11 mouse cellular contexts compared by ENCODE assay signal in genomic region chr5:54181327-54181863, GRCm38 (mm10).
DNase-seq lines count a peak whose midpoint lies in the region; ATAC-seq lines count a peak whose summit lies in the region.
"Had no signal": no experiment of that assay in that cellular context is flagged by ENCODE, and none has a peak within 500 bp of the region (broad histone marks: within the 10 kb centered on the region; RNA-seq: fewer than 3 reads in every experiment).

No protein-coding gene starts in this region.

- no peaks in the 10 kb centered on the region for H3K36me3 ChIP-seq in kidney, embryonic 14.5 days (ENCODE audit: control insufficient read depth, insufficient read depth, low read length)
- no peaks in the 10 kb centered on the region for H3K36me3 ChIP-seq in embryonic facial prominence, embryonic 11.5 days (replicated peaks; ENCODE audit: control insufficient read depth, insufficient read depth, low read depth, low read length)
- H3K36me3 ChIP-seq in hindbrain, embryonic 16.5 days (ENCODE audit: control insufficient read depth, insufficient read depth, low read length) = no peaks in the 10 kb centered on the region
- no peaks in the 10 kb centered on the region for H3K36me3 ChIP-seq in neural tube, embryonic 15.5 days
- H3K36me3 ChIP-seq: liver, embryonic 15.5 days had no signal

- H3K27me3 ChIP-seq in kidney, embryonic 14.5 days (ENCODE audit: control insufficient read depth, insufficient read depth, low read length) = no peaks in the 10 kb centered on the region
- H3K27me3 ChIP-seq in embryonic facial prominence, embryonic 11.5 days (ENCODE audit: control insufficient read depth, insufficient read depth, low read length) = no peaks in the 10 kb centered on the region
- no peaks in the 10 kb centered on the region for H3K27me3 ChIP-seq in hindbrain, embryonic 16.5 days (replicated peaks; ENCODE audit: control insufficient read depth, insufficient read depth, low read length)
- H3K27me3 ChIP-seq in neural tube, embryonic 15.5 days (replicated peaks) = no peaks in the 10 kb centered on the region
- H3K27me3 ChIP-seq: liver, embryonic 15.5 days had no signal

- no peaks in the 10 kb centered on the region for H3K9me3 ChIP-seq in kidney, embryonic 14.5 days (ENCODE audit: control insufficient read depth, low read length)
- no peaks in the 10 kb centered on the region for H3K9me3 ChIP-seq in embryonic facial prominence, embryonic 11.5 days (replicated peaks; ENCODE audit: control insufficient read depth, low read length)
- no peaks in the 10 kb centered on the region for H3K9me3 ChIP-seq in hindbrain, embryonic 16.5 days (ENCODE audit: control insufficient read depth, low read length)
- no peaks in the 10 kb centered on the region for H3K9me3 ChIP-seq in neural tube, embryonic 15.5 days (replicated peaks)
- H3K9me3 ChIP-seq: liver, embryonic 15.5 days had no signal

- WGBS in kidney, embryonic 14.5 days = 33% methylated on average over 13 of the region's 13 CpGs
- 28% methylated on average over 13 of the region's 13 CpGs for WGBS in embryonic facial prominence, embryonic 11.5 days
- 16% methylated on average over 13 of the region's 13 CpGs for WGBS in hindbrain, embryonic 16.5 days
- 15% methylated on average over 13 of the region's 13 CpGs for WGBS in neural tube, embryonic 15.5 days

- H3K27ac ChIP-seq in kidney, embryonic 14.5 days (ENCODE audit: low read depth, low read length) = no peak overlapping the region
- H3K27ac ChIP-seq in embryonic facial prominence, embryonic 11.5 days (replicated peaks; ENCODE audit: low read depth, low read length) = no peak overlapping the region
- no peak overlapping the region for H3K27ac ChIP-seq in hindbrain, embryonic 16.5 days (ENCODE audit: low read depth, low read length)
- peak overlapping the region; percentile 38 for H3K27ac ChIP-seq in neural tube, embryonic 15.5 days (replicated peaks)
- H3K27ac ChIP-seq: kidney, postnatal 0 days; liver, embryonic 15.5 days had no signal

- peak overlapping the region; percentile 11; the same call in 1 of the 2 replicates for H3K4me2 ChIP-seq in kidney, embryonic 14.5 days (replicated peaks; ENCODE audit: low read depth, low read length)
- 0 out of 2 replicates have a peak overlapping the region, but pooled peaks have one; percentile 19 for H3K4me2 ChIP-seq in embryonic facial prominence, embryonic 11.5 days (ENCODE audit: low read depth, low read length)
- H3K4me2 ChIP-seq in hindbrain, embryonic 16.5 days (ENCODE audit: low read length) = peak overlapping the region; percentile 40
- H3K4me2 ChIP-seq in neural tube, embryonic 15.5 days = peak overlapping the region; percentile 44
- H3K4me2 ChIP-seq: liver, embryonic 15.5 days had no signal

- H3K9ac ChIP-seq in kidney, embryonic 14.5 days (ENCODE audit: low read depth, low read length) = no peak overlapping the region
- no peak overlapping the region for H3K9ac ChIP-seq in embryonic facial prominence, embryonic 11.5 days (replicated peaks; ENCODE audit: low read length)
- H3K9ac ChIP-seq in hindbrain, embryonic 16.5 days (ENCODE audit: low read depth, low read length) = peak overlapping the region; percentile 2; the same call in 1 of the 2 replicates
- no peak overlapping the region for H3K9ac ChIP-seq in neural tube, embryonic 15.5 days (replicated peaks)
- H3K9ac ChIP-seq: liver, embryonic 15.5 days had no signal

- H3K4me3 ChIP-seq in kidney, embryonic 14.5 days (ENCODE audit: low read length) = no peak overlapping the region
- H3K4me3 ChIP-seq in embryonic facial prominence, embryonic 11.5 days (ENCODE audit: low read depth, low read length) = no peak overlapping the region
- peak overlapping the region; percentile 15 for H3K4me3 ChIP-seq in hindbrain, embryonic 16.5 days (ENCODE audit: low read length)
- H3K4me3 ChIP-seq in neural tube, embryonic 15.5 days (replicated peaks) = peak overlapping the region; percentile 20
- H3K4me3 ChIP-seq: erythroblast, embryonic 14.5 days; liver, embryonic 15.5 days had no signal

- ATAC-seq in kidney, embryonic 14.5 days (ENCODE audit: low FRiP score, low TSS enrichment) = no peak
- ATAC-seq in embryonic facial prominence, embryonic 11.5 days (replicated peaks; ENCODE audit: insufficient number of reproducible peaks, low FRiP score, low TSS enrichment, low read depth) = no peak
- peak; percentile 64 for ATAC-seq in hindbrain, embryonic 16.5 days
- peak; percentile 56; the same call in 1 of the 2 replicates for ATAC-seq in neural tube, embryonic 15.5 days (ENCODE audit: low FRiP score)

- DNase-seq in kidney, adult 18-20 months = no peak
- DNase-seq in embryonic facial prominence, embryonic 11.5 days (ENCODE audit: low spot score) = no peak
- DNase-seq in right cerebral cortex, postnatal 25 days = no peak
- DNase-seq in thymus, postnatal 25 days = no peak
- DNase-seq in thymus, postnatal 14 days = no peak

- peaks cover 6% of the 10 kb centered on the region; the same call in 1 of the 2 replicates for H3K4me1 ChIP-seq in kidney, embryonic 14.5 days (ENCODE audit: control insufficient read depth, insufficient read depth, low read length)
- H3K4me1 ChIP-seq in embryonic facial prominence, embryonic 11.5 days (ENCODE audit: control insufficient read depth, insufficient read depth, low read length) = no peaks in the 10 kb centered on the region
- peaks cover 16% of the 10 kb centered on the region for H3K4me1 ChIP-seq in hindbrain, embryonic 16.5 days (ENCODE audit: control insufficient read depth, insufficient read depth, low read depth, low read length)
- peaks cover 33% of the 10 kb centered on the region for H3K4me1 ChIP-seq in neural tube, embryonic 15.5 days

Comparison
In these comparisons a context has a peak if more than half of its experiments do, and no peak if none do; other contexts are left out.
1. ATAC-seq: peak in hindbrain, embryonic 16.5 days (single experiment) and neural tube, embryonic 15.5 days (single experiment); none in kidney, embryonic 14.5 days (single experiment) and embryonic facial prominence, embryonic 11.5 days (single experiment).
2. H3K4me3 ChIP-seq: peak in hindbrain, embryonic 16.5 days (single experiment) and neural tube, embryonic 15.5 days (single experiment); none in kidney, embryonic 14.5 days (single experiment) and embryonic facial prominence, embryonic 11.5 days (single experiment).
3. Peak in every context shown above with its lines, with median percentiles within 50 percentile points of each other: H3K4me2 ChIP-seq.